Mouse (Mus musculus): ENCODE data around the gene Parp2.
A peak's percentile ranks its signal among the peaks of the same experiment; 100 is the strongest.
"Not testable (repeated sequence)": the region's sequence is repeated elsewhere in the genome, so short reads cannot be mapped to it uniquely, and the experiment has no call there.

The Parp2 gene

GRCm38 (mm10) chr14:50829878-50830277 lies 22.2 kb downstream of the Parp2 start:
- no peak for DNase-seq (ENCODE audit: low spot score in 2 of 2)

GRCm38 (mm10) chr14:50833964-50834363 lies 26.3 kb downstream of the Parp2 start:
- DNase-seq (ENCODE audit: low spot score in 2 of 2), result peak; percentile 28 to 62

- DNase-seq (ENCODE audit: low spot score in 2 of 2), result no peak
Observed at GRCm38 (mm10) chr14:50834435-50834834, 26.8 kb downstream of the Parp2 start.

- DNase-seq (ENCODE audit: low spot score in 2 of 2), result peak in 1 of 2 experiments; percentile 64
Observed at GRCm38 (mm10) chr14:50837236-50837635, 29.6 kb downstream of the Parp2 start.

- DNase-seq (ENCODE audit: low spot score in 2 of 2), result no peak
Observed at GRCm38 (mm10) chr14:50855788-50856187, 48.1 kb downstream of the Parp2 start.

- no peak for DNase-seq (ENCODE audit: low spot score in 2 of 2)
Observed at GRCm38 (mm10) chr14:50862641-50863040, 55.0 kb downstream of the Parp2 start.

GRCm38 (mm10) chr14:50865005-50865404 lies 57.4 kb downstream of the Parp2 start:
- DNase-seq (ENCODE audit: low spot score in 2 of 2), result not testable (repeated sequence)

GRCm38 (mm10) chr14:50866966-50867365 lies 59.3 kb downstream of the Parp2 start:
- no peak for DNase-seq (ENCODE audit: low spot score in 2 of 2)

- DNase-seq (ENCODE audit: low spot score in 2 of 2), result no peak
Observed at GRCm38 (mm10) chr14:50868211-50868610, 60.6 kb downstream of the Parp2 start.

- DNase-seq (ENCODE audit: low spot score in 2 of 2), result no peak
Observed at GRCm38 (mm10) chr14:50868656-50869055, 61.0 kb downstream of the Parp2 start.

GRCm38 (mm10) chr14:50869889-50870804 lies 62.5 kb downstream of the Parp2 start, which contains the start of gene Tep1:
Tep1 (minus strand) TSS chr14:50870560.
- DNase-seq (ENCODE audit: low spot score in 2 of 2), result peak; percentile 52 to 83

- DNase-seq (ENCODE audit: low spot score in 2 of 2), result no peak
Observed at GRCm38 (mm10) chr14:50870805-50871143, 63.1 kb downstream of the Parp2 start.

Data from spleen, postnatal 4 days (tissue).